Mouse (Mus musculus): ENCODE results near the gene Oard1. TPM values are rescaled to one million over a fixed set of nuclear protein-coding genes. Genes with fewer than 3 reads are reported as not detected.

Oard1 gene
- total RNA-seq, 2 experiments from 2014 or later, result 11.7 to 13.4 TPM

Other genes with a start within 250 kb of the Oard1 start
- gene A530064D06Rik, start 242.7 kb upstream of the Oard1 start, total RNA-seq (2021), result under 1 TPM in 1 of 2 experiments, not detected in 1; 0.15 TPM
- under 1 TPM in 1 of 2 experiments, not detected in 1; 0.08 TPM for gene Trem1, start 177.2 kb upstream of the Oard1 start, total RNA-seq (2021)
- gene Trem3, start 162.2 kb upstream of the Oard1 start, total RNA-seq (2021), result under 1 TPM in 1 of 2 experiments, not detected in 1; 0.36 TPM
- 1 to 10 TPM in 1 of 2 experiments, under 1 TPM in 1; 0.20 to 1.6 TPM for gene Treml4, start 145.7 kb upstream of the Oard1 start, total RNA-seq (2021)
- under 1 TPM; 0.15 to 0.29 TPM for gene Treml2, start 110.5 kb upstream of the Oard1 start, total RNA-seq (2021)
- under 1 TPM; 0.13 to 0.27 TPM for gene B430306N03Rik, start 93.9 kb upstream of the Oard1 start, total RNA-seq (2021)
- 1 to 10 TPM; 3.7 to 4.1 TPM for gene Trem2, start 63.6 kb upstream of the Oard1 start, total RNA-seq (2021)
- gene Treml1, start 50.1 kb upstream of the Oard1 start, total RNA-seq (2021), result under 1 TPM in 1 of 2 experiments, not detected in 1; 0.52 TPM
- 10 to 100 TPM; 26.9 to 29.3 TPM for gene Nfya, start 108 bp upstream of the Oard1 start, total RNA-seq (2021)
- gene Apobec2, start 22.9 kb downstream of the Oard1 start, total RNA-seq (2021), result 100 to 1,000 TPM; 585 to 600 TPM
- gene Tspo2, start 41.5 kb downstream of the Oard1 start, total RNA-seq (2021), result under 1 TPM in 1 of 2 experiments, not detected in 1; 0.20 TPM
- gene Unc5cl, start 44.9 kb downstream of the Oard1 start, total RNA-seq (2021), result not detected

Measured in gastrocnemius, postnatal 4 days (tissue).